ENCODE assay signal across 13 mouse cellular contexts in genomic region chr16:86009638-86010329, GRCm38 (mm10).
"Had no signal": no experiment of that assay in that cellular context is flagged by ENCODE, and none has a peak within 500 bp of the region (broad histone marks: within the 10 kb centered on the region; RNA-seq: fewer than 3 reads in every experiment).

No protein-coding gene starts in this region.

- H3K9me3 ChIP-seq: neural tube, embryonic 15.5 days had no signal

- H3K27me3 ChIP-seq: neural tube, embryonic 15.5 days had no signal

- H3K9ac ChIP-seq: lung, embryonic 14.5 days; neural tube, embryonic 15.5 days had no signal

- H3K36me3 ChIP-seq: neural tube, embryonic 15.5 days had no signal

- DNase-seq: kidney, adult 2 months; kidney, postnatal 10 days; left cerebral cortex, postnatal 4 days; lung, embryonic 14.5 days; lung, postnatal 10 days; lung, postnatal 4 days; right cerebral cortex, adult 18-20 months; right cerebral cortex, postnatal 25 days; thymus, postnatal 4 days had no signal

- H3K4me3 ChIP-seq: myocyte; neural tube, embryonic 15.5 days had no signal

- H3K4me1 ChIP-seq: neural tube, embryonic 15.5 days had no signal

- H3K27ac ChIP-seq: neural tube, embryonic 15.5 days; stomach, postnatal 0 days had no signal

- H3K4me2 ChIP-seq: liver, embryonic 11.5 days; lung, embryonic 14.5 days; neural tube, embryonic 15.5 days had no signal
